Mouse (Mus musculus) ES-E14 (cell line): ENCODE data around the gene Zfp27.

Experiments used
- MAFK ChIP-seq: IDR thresholded peaks from 2 replicates; pipeline ENCODE4 v1.6.1; 2014; ENCODE audit warnings: mild to moderate bottlenecking, low read depth, low read length, inconsistent platforms; ENCODE audit not compliant: insufficient read depth
- ZC3H11A ChIP-seq: IDR thresholded peaks from 2 replicates; pipeline ENCODE4 v1.6.1; 2012; ENCODE audit warnings: low read depth, mild to moderate bottlenecking, inconsistent platforms, low read length, borderline replicate concordance

DNA sequence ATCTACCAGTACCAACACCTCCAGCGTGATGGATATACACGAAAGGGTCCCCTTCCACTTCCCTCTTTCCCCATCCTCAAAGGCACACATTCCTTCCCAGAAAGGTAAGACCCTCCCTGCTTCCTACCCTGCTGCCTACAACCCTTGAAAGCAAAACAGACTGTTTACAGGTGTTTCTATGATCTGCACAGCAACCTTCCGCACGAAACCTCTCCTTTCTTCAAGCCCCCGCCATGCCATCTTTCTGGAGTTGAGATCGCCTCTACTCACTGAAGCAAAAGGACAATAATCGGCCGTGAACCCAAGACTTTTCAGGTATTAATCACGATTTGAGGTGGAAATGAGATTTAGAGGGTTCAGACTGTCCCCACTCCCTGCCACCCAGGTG lies 53.5 kb downstream of the Zfp27 start:
- TF ChIP-seq ZC3H11A (no peak), MAFK (no peak)
